Mouse (Mus musculus) small intestine, adult 2 months (tissue): ENCODE results near the gene Setdb1.

Experiments used
- CTCF ChIP-seq: fragments of 200-500 bp; IDR thresholded peaks from 2 replicates; pipeline ENCODE4 v1.5.1; 2012; ENCODE audit warnings: low read depth, mild to moderate bottlenecking, control low read depth, inconsistent platforms, low read length, moderate library complexity, mixed read lengths; ENCODE audit not compliant: insufficient replicate concordance, insufficient read length; ENCODE audit errors: extremely low read depth
- POLR2A ChIP-seq: fragments of 200-500 bp; IDR thresholded peaks from 2 replicates; pipeline ENCODE4 v1.6.1; 2012; ENCODE audit warnings: low read depth, mild to moderate bottlenecking, control low read depth, inconsistent platforms, low read length, moderate library complexity

GRCm38 (mm10) chr3:95315844-95316550 lies 41.0 kb downstream of the Setdb1 start:
- no peak for TF ChIP-seq CTCF
- TF ChIP-seq POLR2A: no peak
